Mouse (Mus musculus) heart, embryonic 13.5 days (tissue): ENCODE measurements around the gene Slc4a7. TPM values are rescaled to one million over a fixed set of nuclear protein-coding genes. Genes with fewer than 3 reads are reported as not detected.

Experiments
- polyA plus RNA-seq: library from polyadenylated mRNA; unstranded; fragments of >200 nt; fragmentation: Nextera tagmentation; extraction: Ambion mirVana; gene quantifications from 2 replicates; pipeline ENCODE4 v1.2.1, GENCODE M21; 2015

The Slc4a7 gene
- polyA plus RNA-seq, 1 experiment from 2014 or later = 12.5 TPM

Other genes with a start within 250 kb of the Slc4a7 start
- gene Nek10, start 101.1 kb downstream of the Slc4a7 start, polyA plus RNA-seq = 0.03 TPM in 1 of 2 replicates, not detected in the other